Mouse (Mus musculus) embryonic facial prominence, embryonic 10.5 days (tissue): ENCODE measurements around the gene Col4a2. TPM values are rescaled to one million over a fixed set of nuclear protein-coding genes. Genes with fewer than 3 reads are reported as not detected.

ENCODE experiments used
- DNase-seq: peaks from one replicate; pipeline ENCODE4 v3.0.0-alpha.2; 2017; ENCODE audit warnings: low spot score
- H3K27ac ChIP-seq: fragments of 300-500 bp; sonication (generic); replicated peaks from 2 replicates; pipeline ENCODE4 v1.5.1; 2016; ENCODE audit warnings: mild to moderate bottlenecking
- H3K27me3 ChIP-seq: fragments of 300-500 bp; sonication (generic); replicated peaks from 2 replicates; pipeline ENCODE4 v1.6.1; 2016; ENCODE audit warnings: low read depth, mild to moderate bottlenecking; ENCODE audit not compliant: poor library complexity, severe bottlenecking
- H3K36me3 ChIP-seq: fragments of 300-500 bp; sonication (generic); replicated peaks from 2 replicates; pipeline ENCODE4 v1.6.1; 2016; ENCODE audit warnings: mild to moderate bottlenecking, moderate library complexity
- H3K4me1 ChIP-seq: fragments of 300-500 bp; sonication (generic); 2 replicates; pipeline ENCODE4 v1.6.1; 2016
- H3K4me3 ChIP-seq: fragments of 300-500 bp; sonication (generic); 2 replicates; pipeline ENCODE4 v1.5.1; 2016; ENCODE audit warnings: mild to moderate bottlenecking, moderate library complexity
- H3K9me3 ChIP-seq: fragments of 300-500 bp; sonication (generic); 2 replicates; pipeline ENCODE4 v1.6.1; 2016; ENCODE audit warnings: mild to moderate bottlenecking
- WGBS: fragments of 180-500 bp; shearing (Covaris S2); methylation state at CpG from one replicate; pipeline ENCODE4 v1.1.7; 2016; 5-methylcytosine and 5-hydroxymethylcytosine counted together
- polyA plus RNA-seq: library from polyadenylated mRNA; unstranded; fragments of >200 nt; fragmentation: Nextera tagmentation; extraction: Ambion mirVana; gene quantifications from 2 replicates; pipeline ENCODE4 v1.2.1, GENCODE M21; 2016

The Col4a2 gene
- polyA plus RNA-seq, 1 experiment from 2014 or later, result 54.7 TPM

DNA sequence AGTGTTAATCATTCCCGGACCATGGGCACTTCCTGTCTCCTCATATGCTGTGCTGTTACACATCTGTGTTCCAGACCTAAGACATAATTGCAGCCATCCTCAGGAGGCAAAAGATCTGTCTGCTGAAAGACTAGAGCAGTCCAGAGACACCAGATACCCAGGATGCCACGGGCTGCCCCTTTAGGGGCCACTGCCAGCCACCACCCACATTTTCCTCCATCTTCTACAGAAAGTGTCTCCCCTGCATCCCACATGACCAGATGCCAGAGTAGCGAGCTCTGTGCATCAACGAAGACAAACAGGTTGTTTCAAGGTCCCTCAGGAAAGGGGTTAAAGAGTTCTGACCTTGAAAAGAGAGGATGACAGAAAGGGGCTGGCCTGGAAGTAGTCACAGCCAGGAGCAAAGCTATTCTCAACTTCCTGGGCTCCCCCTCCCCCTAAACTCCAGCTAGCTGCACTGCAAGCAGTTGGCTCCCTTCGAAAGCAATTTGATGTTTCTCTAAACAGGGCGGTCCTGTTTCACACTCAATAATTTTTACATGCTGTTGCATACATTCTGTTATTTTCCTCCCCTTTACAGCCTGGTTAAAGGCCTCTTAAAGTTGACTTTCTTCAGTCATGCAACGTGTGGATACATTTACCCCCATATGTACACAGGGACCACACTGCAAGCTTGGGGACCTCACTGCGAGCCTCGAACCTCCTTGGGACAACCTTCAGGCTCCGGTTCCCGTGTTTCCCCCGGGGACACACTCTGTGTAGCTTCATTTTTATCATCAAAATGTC is 13.9 kb upstream of the Col4a2 start:
- WGBS, result 45% methylated on average over 12 of the region's 12 CpGs
- no peaks in the 10 kb centered on the region for H3K9me3 ChIP-seq
- peak; percentile 72 for DNase-seq
- peak overlapping the region; percentile 79 for H3K27ac ChIP-seq
- H3K4me1 ChIP-seq, result peaks cover 58% of the 10 kb centered on the region
- 0 out of 2 replicates have a peak overlapping the region, but pooled peaks have one; percentile 13 for H3K4me3 ChIP-seq
- H3K36me3 ChIP-seq, result peaks cover 8% of the 10 kb centered on the region; the same call in 1 of the 2 replicates
- H3K27me3 ChIP-seq, result no peaks in the 10 kb centered on the region

DNA sequence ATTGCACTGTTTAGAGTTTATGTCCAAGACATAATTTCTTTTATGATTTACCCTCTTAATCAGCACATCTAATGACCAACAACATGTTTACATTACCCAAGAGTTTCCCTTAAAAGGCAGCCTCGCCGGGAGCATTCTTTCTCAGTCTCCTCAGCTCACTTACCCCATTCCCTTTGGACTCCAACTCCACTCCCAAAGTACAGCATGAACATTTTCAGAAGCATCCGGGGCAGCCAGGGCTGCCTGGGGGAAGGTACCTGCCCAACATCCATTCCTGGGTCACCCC is 13.3 kb upstream of the Col4a2 start:
- Histone ChIP-seq H3K27me3 (no peaks in the 10 kb centered on the region), H3K4me1 (peaks cover 56% of the 10 kb centered on the region), H3K36me3 (peaks cover 11% of the 10 kb centered on the region; the same call in 1 of the 2 replicates), H3K4me3 (no peak overlapping the region), H3K27ac (peak overlapping the region; percentile 79), H3K9me3 (no peaks in the 10 kb centered on the region)
- no peak for DNase-seq
- WGBS, result 77% methylated on average over 3 of the region's 3 CpGs

DNA sequence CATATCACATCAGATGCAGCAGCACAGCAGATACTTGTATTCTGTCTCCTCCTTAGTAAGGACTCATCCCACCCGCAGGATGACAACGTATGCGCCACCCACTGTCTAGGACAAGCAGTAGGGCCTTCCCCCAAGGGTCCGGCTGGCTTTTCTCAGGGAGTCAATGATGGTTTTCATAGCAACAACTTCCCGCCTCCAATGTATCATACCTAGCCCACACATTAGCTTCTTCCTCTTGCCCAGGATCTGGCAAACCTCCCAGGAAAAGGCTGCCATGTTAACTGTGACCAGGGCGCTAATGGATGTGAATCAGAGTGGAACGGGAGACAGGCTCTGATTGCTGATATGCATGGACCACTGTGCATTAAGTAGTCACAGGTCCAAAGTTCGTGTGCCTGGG is 12.2 kb upstream of the Col4a2 start:
- H3K36me3 ChIP-seq, result peaks cover 17% of the 10 kb centered on the region; the same call in 1 of the 2 replicates
- DNase-seq, result no peak
- WGBS, result 88% methylated on average over 8 of the region's 8 CpGs
- no peak overlapping the region for H3K27ac ChIP-seq
- no peaks in the 10 kb centered on the region for H3K27me3 ChIP-seq
- no peak overlapping the region for H3K4me3 ChIP-seq
- no peaks in the 10 kb centered on the region for H3K9me3 ChIP-seq
- H3K4me1 ChIP-seq, result peaks cover 57% of the 10 kb centered on the region

DNA sequence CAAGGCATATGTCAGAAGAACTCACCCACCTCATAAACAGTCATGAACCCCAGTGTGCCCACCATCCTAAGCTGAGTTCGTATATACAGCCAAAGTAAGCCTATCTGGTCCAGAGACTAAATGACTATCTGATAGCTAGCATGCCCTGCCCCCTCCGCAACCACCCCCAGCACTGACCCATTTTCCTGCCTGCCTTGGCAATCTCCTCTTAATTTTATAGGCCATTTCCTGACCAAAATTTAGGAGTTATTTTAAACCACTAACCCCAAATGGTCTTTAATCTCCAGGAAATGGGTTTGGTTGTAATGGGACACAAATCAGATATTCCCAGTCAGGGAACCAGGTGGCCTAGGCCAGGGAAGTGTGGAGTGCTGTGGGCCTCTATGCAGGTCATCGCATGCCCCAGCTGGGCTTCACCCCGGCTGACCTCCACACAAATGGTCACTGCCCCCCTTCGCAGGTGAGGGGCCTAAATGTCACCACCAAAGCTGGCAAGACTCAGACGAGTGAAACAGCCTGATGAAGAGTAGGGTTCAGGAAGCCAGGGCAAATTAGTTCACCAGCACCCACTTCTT is 8.5 kb upstream of the Col4a2 start:
- peaks cover 44% of the 10 kb centered on the region for H3K36me3 ChIP-seq
- DNase-seq, result no peak
- H3K9me3 ChIP-seq, result no peaks in the 10 kb centered on the region
- 81% methylated on average over 6 of the region's 6 CpGs for WGBS
- H3K27ac ChIP-seq, result no peak overlapping the region
- H3K4me1 ChIP-seq, result peaks cover 46% of the 10 kb centered on the region
- H3K4me3 ChIP-seq, result no peak overlapping the region
- peaks cover under 1% of the 10 kb centered on the region; the same call in 1 of the 2 replicates for H3K27me3 ChIP-seq

DNA sequence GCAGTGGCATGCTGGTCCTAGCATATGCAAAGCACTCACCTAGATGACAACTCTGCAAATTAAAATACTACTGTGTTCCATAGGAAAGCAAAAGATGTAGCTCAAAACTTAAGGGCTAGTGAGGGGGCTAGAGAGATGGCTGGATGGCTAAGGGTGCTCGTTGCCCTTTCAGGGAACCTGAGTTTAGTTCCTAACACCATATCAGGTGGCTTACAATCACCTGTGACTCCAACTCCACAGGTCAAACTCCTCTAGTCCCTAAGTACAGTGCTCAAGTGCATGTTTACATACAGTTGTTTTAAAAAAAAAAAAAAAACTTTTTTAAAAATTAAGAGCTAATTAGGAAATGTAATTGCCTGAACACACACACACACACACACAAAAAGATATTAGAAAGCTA is 7.1 kb upstream of the Col4a2 start:
- Histone ChIP-seq H3K9me3 (no peaks in the 10 kb centered on the region), H3K27me3 (peaks cover 15% of the 10 kb centered on the region), H3K27ac (no peak overlapping the region), H3K4me1 (peaks cover 47% of the 10 kb centered on the region), H3K4me3 (no peak overlapping the region), H3K36me3 (peaks cover 44% of the 10 kb centered on the region)
- no peak for DNase-seq
- 83% methylated on average over 1 of the region's 1 CpGs for WGBS

DNA sequence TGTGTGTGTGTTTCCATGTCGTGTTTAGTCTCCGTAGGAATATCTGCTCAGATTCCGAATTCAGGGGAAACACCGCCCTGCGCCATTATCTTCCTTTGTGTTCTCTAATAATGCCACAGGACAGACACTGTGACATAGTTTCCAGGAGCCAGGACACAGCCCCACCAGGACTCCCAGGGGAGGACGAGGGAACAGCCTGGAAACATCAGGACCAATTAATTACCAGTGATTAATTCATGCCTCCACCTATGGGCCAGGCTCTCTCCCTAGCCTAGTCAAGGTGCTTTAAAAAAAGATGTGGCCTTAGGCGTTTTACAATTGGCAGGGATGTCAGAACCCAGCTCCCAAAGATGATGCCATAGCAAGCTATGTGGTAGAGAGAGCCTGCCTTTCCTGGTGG is 5.2 kb upstream of the Col4a2 start:
- Histone ChIP-seq H3K27me3 (peaks cover 33% of the 10 kb centered on the region), H3K27ac (no peak overlapping the region)

DNA sequence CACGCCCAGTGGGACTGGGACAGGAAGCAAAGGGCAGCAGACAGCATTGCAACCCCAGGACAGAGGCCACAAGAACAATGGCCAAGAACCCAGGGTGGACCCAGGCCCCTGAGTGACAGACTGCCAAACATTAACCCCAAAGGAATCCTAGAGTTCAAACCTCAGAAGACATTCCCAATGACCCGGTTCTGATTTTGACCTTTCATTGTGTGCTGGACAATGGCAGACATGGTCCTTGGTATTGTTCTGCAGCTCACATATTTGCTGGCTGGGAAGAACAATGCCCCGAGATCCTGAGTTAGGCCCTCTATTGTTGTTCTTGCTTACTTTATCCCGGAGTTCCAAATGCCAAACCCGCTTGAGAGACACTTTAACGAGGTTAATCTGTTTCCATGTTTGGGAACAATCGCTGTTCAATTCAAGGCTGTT is 4.0 kb upstream of the Col4a2 start:
- H3K27ac ChIP-seq, result no peak overlapping the region
- no peaks in the 10 kb centered on the region for H3K9me3 ChIP-seq
- peaks cover 44% of the 10 kb centered on the region for H3K27me3 ChIP-seq
- peaks cover 36% of the 10 kb centered on the region for H3K36me3 ChIP-seq
- no peak overlapping the region for H3K4me3 ChIP-seq
- no peak for DNase-seq
- H3K4me1 ChIP-seq, result peaks cover 74% of the 10 kb centered on the region
- WGBS, result 62% methylated on average over 7 of the region's 7 CpGs

More for the DNA sequence above, 5.2 kb upstream of the Col4a2 start:
- no peak for DNase-seq
- 86% methylated on average over 7 of the region's 7 CpGs for WGBS
- H3K36me3 ChIP-seq, result peaks cover 36% of the 10 kb centered on the region
- no peak overlapping the region for H3K4me3 ChIP-seq
- peaks cover 63% of the 10 kb centered on the region for H3K4me1 ChIP-seq
- H3K9me3 ChIP-seq, result no peaks in the 10 kb centered on the region

DNA sequence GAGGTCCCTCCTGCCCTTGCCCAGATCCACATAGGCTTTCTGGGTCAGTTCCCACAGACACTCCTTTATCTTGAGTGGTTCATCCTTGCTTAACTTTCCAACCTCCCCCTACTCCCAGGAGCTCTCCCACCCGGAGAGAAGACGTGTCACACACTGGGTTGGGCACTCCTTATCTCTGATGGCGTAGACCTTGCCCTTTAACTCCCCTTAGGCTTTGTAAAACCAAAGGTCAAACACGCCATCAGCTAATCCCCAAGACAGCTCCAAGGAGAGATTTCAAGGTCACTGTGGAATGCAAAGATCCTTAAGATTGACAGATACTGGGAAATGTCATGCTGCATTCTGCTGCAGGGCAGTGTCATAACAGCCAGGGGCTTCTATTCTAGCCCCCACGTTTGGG is 3.4 kb upstream of the Col4a2 start:
- 50% methylated on average over 5 of the region's 5 CpGs for WGBS

DNA sequence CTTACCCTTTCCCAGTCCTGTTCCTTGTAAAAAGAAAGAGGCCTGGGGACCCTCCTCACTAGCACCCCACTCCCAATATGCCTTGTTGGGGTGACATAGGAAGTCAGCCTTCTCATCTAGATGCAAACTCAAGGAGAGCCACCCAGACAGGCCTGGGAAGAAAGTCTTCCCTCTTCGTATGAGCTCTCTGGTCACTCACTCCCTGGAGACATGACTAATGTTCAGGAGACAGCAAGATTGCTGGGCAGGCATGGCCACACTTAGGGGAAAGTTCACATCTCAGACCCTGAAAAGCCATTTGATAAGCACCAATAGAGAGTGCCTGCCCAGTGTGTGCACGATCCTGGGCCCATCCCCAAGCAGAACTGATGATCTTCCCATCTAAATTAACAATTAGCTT is 2.6 kb upstream of the Col4a2 start:
- 63% methylated on average over 2 of the region's 2 CpGs for WGBS
- Histone ChIP-seq H3K27ac (peak overlapping the region; percentile 14), H3K4me1 (peaks cover 78% of the 10 kb centered on the region), H3K36me3 (peaks cover 27% of the 10 kb centered on the region), H3K4me3 (peak overlapping the region; percentile 24; the same call in 1 of the 2 replicates), H3K9me3 (no peaks in the 10 kb centered on the region), H3K27me3 (peaks cover 59% of the 10 kb centered on the region)
- no peak for DNase-seq

More for the DNA sequence above, 3.4 kb upstream of the Col4a2 start:
- H3K36me3 ChIP-seq, result peaks cover 34% of the 10 kb centered on the region
- peaks cover 51% of the 10 kb centered on the region for H3K27me3 ChIP-seq
- no peak for DNase-seq
- peak overlapping the region; percentile 24; the same call in 1 of the 2 replicates for H3K4me3 ChIP-seq
- no peak overlapping the region for H3K27ac ChIP-seq
- H3K4me1 ChIP-seq, result peaks cover 78% of the 10 kb centered on the region
- H3K9me3 ChIP-seq, result no peaks in the 10 kb centered on the region

DNA sequence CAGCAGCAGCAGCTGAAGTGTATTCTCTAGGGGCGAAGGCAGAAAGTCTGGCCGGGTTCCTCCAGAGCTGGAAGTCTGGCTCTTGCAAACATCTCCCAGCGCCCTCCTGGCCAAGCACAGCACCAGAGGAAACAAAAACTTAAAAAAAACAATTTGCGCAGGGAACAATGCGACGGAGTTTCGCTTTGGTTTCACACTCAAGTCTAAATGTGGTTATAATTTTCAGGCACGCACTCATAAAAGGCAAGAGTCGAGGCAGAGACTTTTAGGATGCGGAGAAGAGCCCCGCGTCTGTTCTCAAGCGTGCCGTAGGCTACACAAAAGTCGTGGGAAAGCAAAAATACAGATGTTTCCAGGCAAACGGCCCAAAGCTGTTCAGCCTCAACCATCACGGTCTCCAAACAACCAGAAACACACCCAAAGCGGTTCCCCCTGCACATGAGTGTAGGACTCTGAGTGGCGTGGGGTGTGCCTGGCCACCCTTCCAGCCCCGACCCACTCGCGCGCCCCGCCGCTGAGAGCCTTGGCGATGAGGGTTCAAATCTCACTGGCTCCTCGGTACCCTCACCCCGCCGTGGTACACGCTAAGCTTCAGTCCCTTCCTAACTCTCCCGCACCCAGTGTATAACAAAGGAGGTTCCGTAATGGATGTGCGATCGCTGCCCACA is 790 bp upstream of the Col4a2 start:
- Histone ChIP-seq H3K27ac (peak overlapping the region; percentile 97), H3K4me1 (peaks cover 95% of the 10 kb centered on the region), H3K9me3 (no peaks in the 10 kb centered on the region), H3K4me3 (peak overlapping the region; percentile 88), H3K36me3 (peaks cover 30% of the 10 kb centered on the region), H3K27me3 (peaks cover 69% of the 10 kb centered on the region)
- under 1% methylated on average over 34 of the region's 34 CpGs for WGBS
- peak; percentile 62 for DNase-seq

DNA sequence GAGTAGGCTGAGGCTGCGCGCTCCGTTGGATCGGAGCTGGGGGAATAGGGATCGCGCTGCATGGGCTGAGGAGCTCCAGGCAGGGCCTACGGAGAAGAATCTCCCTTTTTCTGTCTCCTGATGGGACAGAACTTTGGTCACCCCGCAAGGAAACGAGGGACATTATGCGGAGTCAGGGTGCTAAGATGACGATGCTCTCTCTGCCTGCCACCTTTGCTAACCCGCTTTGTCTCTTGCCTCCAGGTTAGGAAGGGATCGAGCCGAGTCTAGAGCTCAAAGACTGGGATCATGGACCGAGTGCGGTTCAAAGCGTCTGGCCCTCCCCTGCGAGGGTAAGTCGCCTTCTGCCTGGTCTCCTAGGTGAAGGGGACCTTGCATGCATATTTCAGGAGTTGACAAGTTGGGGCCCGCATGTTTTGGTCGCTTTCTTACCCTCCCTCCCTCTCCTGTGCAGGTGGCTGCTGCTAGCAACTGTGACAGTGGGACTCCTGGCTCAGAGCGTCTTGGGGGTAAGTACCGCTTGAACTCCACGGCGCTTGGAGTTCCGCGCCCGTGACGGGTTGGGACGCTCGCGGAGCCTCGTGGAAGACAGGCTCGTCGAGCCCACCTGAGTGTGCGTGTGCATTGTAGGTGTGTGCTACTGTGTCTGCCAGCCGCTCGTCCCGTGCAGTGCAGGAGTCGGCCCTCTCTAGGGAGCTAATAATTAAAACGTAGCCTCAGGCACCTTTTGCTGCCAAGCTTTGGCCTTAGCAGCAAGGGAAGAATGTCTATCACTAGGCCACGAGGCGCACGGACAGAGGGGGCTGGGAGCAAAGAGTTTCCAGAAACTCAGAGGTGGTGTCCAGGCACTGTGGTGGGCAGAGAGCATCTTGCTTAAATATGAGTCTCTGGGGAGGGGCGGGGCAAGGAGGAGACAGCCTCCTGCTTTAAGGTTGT is 839 bp downstream of the Col4a2 start:
- peak overlapping the region; percentile 88 for H3K4me3 ChIP-seq
- H3K9me3 ChIP-seq, result no peaks in the 10 kb centered on the region
- H3K4me1 ChIP-seq, result peaks cover 95% of the 10 kb centered on the region
- H3K36me3 ChIP-seq, result peaks cover 24% of the 10 kb centered on the region; the same call in 1 of the 2 replicates
- DNase-seq, result peak; percentile 63
- 1% methylated on average over 45 of the region's 45 CpGs for WGBS
- H3K27me3 ChIP-seq, result peaks cover 69% of the 10 kb centered on the region
- peak overlapping the region; percentile 97 for H3K27ac ChIP-seq

DNA sequence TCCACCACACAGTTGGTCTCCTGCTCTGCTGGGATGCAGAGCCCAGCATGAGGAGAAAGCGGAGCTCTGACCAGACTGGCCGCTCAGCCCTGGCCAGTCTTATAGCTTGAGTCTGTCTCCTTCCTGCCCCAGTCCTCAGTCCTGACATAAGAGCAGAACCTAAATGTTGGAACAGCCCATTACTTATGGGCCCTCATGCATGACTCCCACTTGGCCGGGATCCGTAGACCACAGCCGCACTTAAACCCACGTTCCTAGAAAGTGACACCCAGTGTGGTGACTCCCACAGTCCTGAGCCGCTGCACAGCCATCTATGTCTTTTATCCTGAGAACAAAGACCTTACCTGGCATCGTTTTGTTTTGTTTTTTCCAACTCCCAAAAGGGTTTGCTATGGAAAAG is 2.0 kb downstream of the Col4a2 start:
- Histone ChIP-seq H3K27ac (peak overlapping the region; percentile 97), H3K4me1 (peaks cover 86% of the 10 kb centered on the region), H3K36me3 (peaks cover 34% of the 10 kb centered on the region), H3K27me3 (peaks cover 63% of the 10 kb centered on the region), H3K4me3 (peak overlapping the region; percentile 88), H3K9me3 (no peaks in the 10 kb centered on the region)
- no peak for DNase-seq
- 81% methylated on average over 8 of the region's 8 CpGs for WGBS
